Mouse (Mus musculus) embryonic facial prominence, embryonic 15.5 days (tissue): ENCODE data around the gene Slc25a39. TPM values are rescaled to one million over a fixed set of nuclear protein-coding genes. Genes with fewer than 3 reads are reported as not detected.
A peak's percentile ranks its signal among the peaks of the same experiment; 100 is the strongest.
"Not testable (repeated sequence)": the region's sequence is repeated elsewhere in the genome, so short reads cannot be mapped to it uniquely, and the experiment has no call there.

Source experiments
- ATAC-seq: fragments of 200-750 bp; cut with Nextera tagmentation; 2 replicates; pipeline ENCODE4 v1.8.0; 2017; ENCODE audit warnings: low read depth, moderate TSS enrichment; ENCODE audit not compliant: insufficient number of reproducible peaks, low FRiP score, low TSS enrichment
- H3K27ac ChIP-seq: fragments of 300-500 bp; sonication (generic); replicated peaks from 2 replicates; pipeline ENCODE4 v1.5.1; 2015; ENCODE audit warnings: mild to moderate bottlenecking, inconsistent platforms
- H3K27me3 ChIP-seq: fragments of 300-500 bp; sonication (generic); 2 replicates; pipeline ENCODE4 v1.6.1; 2015; ENCODE audit warnings: inconsistent platforms
- H3K36me3 ChIP-seq: fragments of 300-500 bp; sonication (generic); 2 replicates; pipeline ENCODE4 v1.6.1; 2015; ENCODE audit warnings: mild to moderate bottlenecking, inconsistent platforms
- H3K4me1 ChIP-seq: fragments of 300-500 bp; sonication (generic); 2 replicates; pipeline ENCODE4 v1.6.1; 2015; ENCODE audit warnings: inconsistent platforms
- H3K4me2 ChIP-seq: fragments of 300-500 bp; sonication (generic); replicated peaks from 2 replicates; pipeline ENCODE4 v1.6.1; 2015; ENCODE audit warnings: mild to moderate bottlenecking, inconsistent platforms
- H3K4me3 ChIP-seq: fragments of 300-500 bp; sonication (generic); replicated peaks from 2 replicates; pipeline ENCODE4 v1.5.1; 2015; ENCODE audit warnings: mild to moderate bottlenecking, inconsistent platforms
- H3K9ac ChIP-seq: fragments of 300-500 bp; sonication (generic); 2 replicates; pipeline ENCODE4 v1.6.1; 2015; ENCODE audit warnings: inconsistent platforms
- H3K9me3 ChIP-seq: fragments of 300-500 bp; sonication (generic); replicated peaks from 2 replicates; pipeline ENCODE4 v1.6.1; 2016; ENCODE audit warnings: inconsistent platforms
- WGBS: fragments of 180-500 bp; shearing (Covaris S2); methylation state at CpG from one replicate; pipeline ENCODE4 v1.1.7; 2015; 5-methylcytosine and 5-hydroxymethylcytosine counted together
- polyA plus RNA-seq: library from polyadenylated mRNA; unstranded; fragments of >200 nt; fragmentation: Nextera tagmentation; extraction: Ambion mirVana; gene quantifications from 2 replicates; pipeline ENCODE4 v1.2.1, GENCODE M21; 2015

Gene Slc25a39
- polyA plus RNA-seq, 1 experiment from 2014 or later = 197 TPM

DNA sequence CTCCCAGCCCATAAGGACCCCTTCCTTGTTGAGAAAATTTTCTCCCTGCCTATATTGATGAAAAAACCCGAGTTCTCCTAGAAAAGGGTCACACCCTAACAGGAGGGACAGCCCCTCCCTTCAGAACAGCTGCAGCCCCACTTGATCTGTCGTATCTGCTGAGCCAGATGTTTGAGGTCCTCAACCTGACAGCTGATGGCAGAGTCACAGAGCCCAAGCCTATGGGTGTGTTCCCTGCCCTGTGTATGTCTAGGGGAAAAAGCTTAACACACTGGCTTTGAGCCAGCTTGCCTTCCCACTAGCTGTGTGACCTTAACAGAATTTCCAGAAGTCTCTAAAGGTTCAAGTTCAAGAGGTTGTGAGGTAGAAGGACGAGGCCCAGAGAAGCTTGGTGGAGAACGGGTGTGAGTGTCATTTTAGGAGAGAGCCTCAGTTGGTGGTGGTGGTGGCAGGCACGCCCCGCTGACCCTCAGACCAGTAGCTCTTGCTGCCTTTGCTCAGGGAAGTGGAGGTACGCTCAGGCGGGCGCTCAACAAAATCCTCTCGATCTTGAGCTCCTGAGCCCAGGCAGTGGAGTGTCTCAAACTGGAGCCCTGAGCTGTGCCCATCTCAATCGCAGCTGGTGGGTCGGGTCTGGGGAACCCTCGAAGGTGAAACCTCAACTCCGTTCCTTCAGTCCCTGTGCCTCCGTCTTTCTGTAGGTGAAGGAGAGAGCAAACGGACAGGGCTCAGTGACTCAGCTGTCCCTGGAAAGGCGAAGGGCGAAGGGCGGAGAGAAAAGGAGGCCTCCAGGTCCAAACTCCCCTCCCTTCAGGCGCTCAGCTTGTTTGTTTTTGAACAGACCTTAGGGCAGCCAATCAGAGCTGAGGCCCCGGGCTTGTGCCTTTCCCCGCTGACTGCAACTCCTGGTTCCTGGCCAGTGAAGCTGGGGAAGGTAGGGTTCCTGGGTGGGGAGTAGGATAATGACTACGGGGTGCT, 32.3 kb downstream of the Slc25a39 start:
- peak overlapping the region; percentile 40 for H3K4me2 ChIP-seq
- H3K27ac ChIP-seq = no peak overlapping the region
- WGBS = 5% methylated on average over 23 of the region's 23 CpGs
- H3K9ac ChIP-seq = no peak overlapping the region
- H3K9me3 ChIP-seq = no peaks in the 10 kb centered on the region
- 0 out of 2 replicates have a peak overlapping the region, but pooled peaks have one; percentile 16 for H3K4me3 ChIP-seq
- peaks cover 16% of the 10 kb centered on the region for H3K4me1 ChIP-seq
- H3K27me3 ChIP-seq = no peaks in the 10 kb centered on the region; the same call in 1 of the 2 replicates
- ATAC-seq = no peak
- no peaks in the 10 kb centered on the region for H3K36me3 ChIP-seq

DNA sequence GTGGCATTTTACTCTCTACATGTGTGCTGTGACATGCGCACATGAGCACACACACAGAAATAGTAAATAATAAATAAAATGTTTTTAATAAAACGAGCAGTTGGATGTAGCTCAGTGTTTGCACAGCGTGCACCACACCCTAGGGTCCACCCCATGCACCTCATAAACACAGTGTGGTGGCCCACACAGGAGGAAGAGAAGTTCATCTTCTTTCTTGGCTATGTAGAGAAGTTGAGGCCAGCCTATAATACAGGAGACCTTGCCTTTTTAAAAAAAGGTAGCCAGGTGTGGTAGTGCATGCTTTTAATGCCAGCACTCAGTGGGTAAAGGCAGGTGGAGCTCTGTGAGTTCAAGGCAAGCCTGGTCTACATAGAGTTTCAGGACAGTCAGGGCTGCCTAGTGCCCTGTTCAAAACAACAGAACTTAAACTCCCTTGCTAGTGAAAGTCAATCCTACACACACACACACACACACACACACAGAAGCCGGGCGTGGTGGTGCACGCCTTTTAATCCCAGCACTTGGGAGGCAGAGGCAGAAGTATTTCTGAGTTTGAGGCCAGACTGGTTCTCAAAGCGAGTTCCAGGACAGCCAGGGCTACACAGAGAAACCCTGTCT, 33.5 kb downstream of the Slc25a39 start:
- Histone ChIP-seq H3K4me3 (no peak overlapping the region), H3K9me3 (no peaks in the 10 kb centered on the region), H3K4me2 (no peak overlapping the region), H3K9ac (no peak overlapping the region), H3K36me3 (no peaks in the 10 kb centered on the region), H3K27me3 (no peaks in the 10 kb centered on the region; the same call in 1 of the 2 replicates), H3K27ac (no peak overlapping the region), H3K4me1 (peaks cover 16% of the 10 kb centered on the region)
- WGBS = 82% methylated on average over 7 of the region's 7 CpGs
- ATAC-seq = no peak

DNA sequence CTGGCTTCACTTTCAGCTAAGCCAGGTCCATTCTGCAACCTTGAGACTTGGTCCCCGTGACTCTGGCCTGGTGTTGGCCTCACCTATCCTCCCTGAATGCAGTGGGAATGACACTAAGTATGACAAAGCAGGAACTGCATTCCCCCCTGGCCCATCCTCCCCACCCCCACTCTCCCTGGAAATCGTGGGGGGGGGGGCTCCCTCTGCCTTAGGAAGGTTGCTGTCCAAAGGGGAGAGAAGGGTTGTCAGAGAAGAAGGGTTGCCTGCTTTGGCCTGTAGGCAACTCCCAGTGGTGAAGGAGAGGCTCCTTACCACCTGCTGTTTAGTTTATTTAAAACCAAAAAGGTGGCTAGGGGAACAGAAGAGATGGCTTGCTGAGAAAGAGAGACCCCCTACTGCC, 34.1 kb downstream of the Slc25a39 start:
- Histone ChIP-seq H3K27me3 (no peaks in the 10 kb centered on the region; the same call in 1 of the 2 replicates), H3K36me3 (no peaks in the 10 kb centered on the region), H3K9me3 (no peaks in the 10 kb centered on the region)

DNA sequence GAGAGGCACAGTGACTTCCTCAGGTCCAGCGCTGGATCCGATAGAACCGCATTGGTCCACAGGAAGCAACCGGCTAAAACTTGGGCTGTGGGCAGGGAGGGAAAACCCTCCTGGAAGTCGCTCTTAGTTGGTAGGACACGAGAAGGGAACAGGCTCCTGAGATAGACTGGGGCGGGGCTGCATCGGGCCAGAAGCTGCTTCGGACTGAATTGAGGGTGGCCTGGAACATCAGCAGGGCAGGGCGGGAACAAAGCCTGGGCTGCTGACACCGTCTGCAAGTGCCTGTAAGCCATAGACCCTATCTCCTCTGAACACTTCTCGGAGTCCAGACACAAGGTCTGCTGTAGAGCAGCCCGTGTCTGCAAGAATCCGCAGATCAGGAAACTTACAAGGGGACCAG, 34.8 kb downstream of the Slc25a39 start:
- Histone ChIP-seq H3K9me3 (no peaks in the 10 kb centered on the region), H3K27ac (no peak overlapping the region), H3K4me1 (peaks cover 16% of the 10 kb centered on the region), H3K36me3 (no peaks in the 10 kb centered on the region), H3K9ac (no peak overlapping the region), H3K27me3 (no peaks in the 10 kb centered on the region; the same call in 1 of the 2 replicates), H3K4me2 (no peak overlapping the region), H3K4me3 (no peak overlapping the region)
- WGBS = 43% methylated on average over 14 of the region's 14 CpGs
- no peak for ATAC-seq

More for the DNA sequence above, 34.1 kb downstream of the Slc25a39 start:
- no peak overlapping the region for H3K4me2 ChIP-seq
- no peak for ATAC-seq
- no peak overlapping the region for H3K9ac ChIP-seq
- H3K4me1 ChIP-seq = peaks cover 16% of the 10 kb centered on the region
- 27% methylated on average over 2 of the region's 2 CpGs for WGBS
- no peak overlapping the region for H3K27ac ChIP-seq
- H3K4me3 ChIP-seq = no peak overlapping the region

DNA sequence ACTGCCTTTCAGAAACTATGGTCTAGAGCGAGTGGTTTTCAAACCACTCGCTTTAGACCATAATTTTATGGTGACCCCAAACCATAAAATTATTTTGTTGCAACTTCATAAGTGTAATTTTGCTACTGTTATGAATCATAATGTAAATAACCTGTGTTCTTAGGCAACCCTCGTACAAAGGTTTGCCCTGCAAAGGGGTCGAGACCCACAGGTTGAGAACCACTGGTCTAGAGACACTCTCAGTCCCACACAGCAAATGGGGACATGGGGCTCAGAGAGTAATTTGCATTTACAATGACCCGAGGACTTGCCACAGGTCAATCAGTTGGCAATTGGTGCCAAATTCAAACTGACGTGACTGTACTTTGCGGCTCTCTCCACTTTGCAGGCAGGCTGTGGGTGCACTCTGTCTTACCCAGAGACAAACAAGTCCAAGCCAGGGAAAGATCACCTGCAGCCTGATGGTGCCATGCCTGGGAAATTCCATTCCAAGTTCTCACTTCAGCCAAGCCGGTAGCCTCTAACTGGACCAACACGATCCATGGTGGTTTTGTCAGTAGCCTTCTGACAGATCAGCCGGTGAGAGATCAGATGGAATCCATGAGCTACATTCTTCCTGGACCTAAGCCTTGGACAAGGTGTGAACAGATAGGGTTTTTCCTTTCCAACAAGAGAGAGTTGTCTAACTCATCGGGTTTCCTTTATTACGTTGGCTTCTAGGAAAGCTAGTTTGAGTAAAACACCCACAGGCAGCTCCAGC, 35.6 kb downstream of the Slc25a39 start:
- no peak overlapping the region for H3K9ac ChIP-seq
- no peak overlapping the region for H3K4me2 ChIP-seq
- H3K4me3 ChIP-seq = no peak overlapping the region
- H3K36me3 ChIP-seq = no peaks in the 10 kb centered on the region
- no peaks in the 10 kb centered on the region for H3K9me3 ChIP-seq
- H3K27me3 ChIP-seq = no peaks in the 10 kb centered on the region; the same call in 1 of the 2 replicates
- no peak for ATAC-seq
- H3K27ac ChIP-seq = no peak overlapping the region
- 79% methylated on average over 12 of the region's 12 CpGs for WGBS
- peaks cover 16% of the 10 kb centered on the region for H3K4me1 ChIP-seq

DNA sequence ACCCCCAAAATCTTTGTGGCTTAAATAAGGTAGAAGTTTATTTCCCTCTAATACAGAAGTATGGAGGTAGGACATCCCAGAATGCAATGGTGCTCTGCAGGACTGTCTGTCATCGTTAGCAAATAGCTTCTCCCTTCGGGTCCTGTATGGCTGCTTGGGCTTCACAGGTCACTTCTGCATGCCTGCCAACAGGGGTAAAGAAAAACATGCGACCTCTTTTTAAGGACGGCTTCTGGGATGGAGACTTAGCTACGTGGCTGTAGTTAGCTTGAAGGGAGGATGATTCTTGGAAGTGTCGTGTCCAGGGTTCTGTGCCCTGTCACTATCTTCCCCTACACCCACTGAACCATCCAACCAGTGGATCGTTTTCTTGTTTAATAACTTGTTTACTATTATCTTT, 37.5 kb downstream of the Slc25a39 start:
- Histone ChIP-seq H3K27me3 (no peaks in the 10 kb centered on the region; the same call in 1 of the 2 replicates), H3K9me3 (no peaks in the 10 kb centered on the region), H3K4me1 (peaks cover 2% of the 10 kb centered on the region; the same call in 1 of the 2 replicates), H3K9ac (no peak overlapping the region), H3K36me3 (no peaks in the 10 kb centered on the region), H3K4me3 (no peak overlapping the region), H3K27ac (no peak overlapping the region), H3K4me2 (no peak overlapping the region)
- no peak for ATAC-seq
- 48% methylated on average over 7 of the region's 7 CpGs for WGBS

DNA sequence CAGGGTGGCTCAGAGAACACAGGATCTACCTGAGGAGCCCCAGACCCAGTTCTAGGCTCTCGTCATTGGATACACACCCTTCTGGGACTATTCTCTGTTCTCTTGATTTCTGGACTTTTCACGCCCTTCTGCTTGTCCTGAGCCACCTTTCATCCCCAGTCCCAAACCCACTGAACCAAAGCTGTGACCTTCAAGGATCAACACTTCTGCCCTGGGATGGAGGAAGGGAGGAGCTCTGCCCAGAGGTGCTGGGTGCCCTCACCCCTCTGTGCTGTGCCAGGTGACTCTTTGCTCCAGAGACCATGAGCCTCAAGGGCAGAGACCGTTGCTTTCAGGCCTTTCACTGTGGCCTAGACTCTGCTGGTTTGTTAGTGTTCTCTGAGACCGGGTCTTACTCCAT, 38.5 kb downstream of the Slc25a39 start:
- Histone ChIP-seq H3K4me1 (no peaks in the 10 kb centered on the region), H3K27ac (no peak overlapping the region), H3K9me3 (no peaks in the 10 kb centered on the region), H3K36me3 (no peaks in the 10 kb centered on the region), H3K27me3 (no peaks in the 10 kb centered on the region; the same call in 1 of the 2 replicates), H3K4me2 (no peak overlapping the region), H3K9ac (no peak overlapping the region), H3K4me3 (no peak overlapping the region)
- WGBS = 69% methylated on average over 4 of the region's 4 CpGs
- no peak for ATAC-seq

DNA sequence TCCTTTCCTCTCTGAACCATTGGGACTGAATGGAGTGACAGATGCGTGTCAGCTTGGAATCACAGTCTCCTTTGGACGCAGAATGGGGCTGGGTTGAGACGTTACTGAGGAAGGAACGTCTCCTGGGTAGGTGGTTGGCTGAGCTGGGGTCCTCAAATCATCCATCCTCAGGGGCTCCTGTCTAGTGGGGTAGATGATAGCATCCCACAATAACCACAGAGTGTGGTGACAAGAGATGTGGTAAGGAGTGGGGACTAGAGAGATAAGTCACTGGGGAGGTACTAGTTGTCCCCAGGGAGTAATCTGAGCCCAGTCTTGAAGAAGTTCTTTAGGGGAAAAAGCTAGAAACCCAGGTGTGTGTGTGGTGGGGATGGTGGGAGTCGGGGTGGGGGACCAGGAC, 39.4 kb downstream of the Slc25a39 start:
- no peak overlapping the region for H3K9ac ChIP-seq
- 71% methylated on average over 5 of the region's 5 CpGs for WGBS
- no peak for ATAC-seq

DNA sequence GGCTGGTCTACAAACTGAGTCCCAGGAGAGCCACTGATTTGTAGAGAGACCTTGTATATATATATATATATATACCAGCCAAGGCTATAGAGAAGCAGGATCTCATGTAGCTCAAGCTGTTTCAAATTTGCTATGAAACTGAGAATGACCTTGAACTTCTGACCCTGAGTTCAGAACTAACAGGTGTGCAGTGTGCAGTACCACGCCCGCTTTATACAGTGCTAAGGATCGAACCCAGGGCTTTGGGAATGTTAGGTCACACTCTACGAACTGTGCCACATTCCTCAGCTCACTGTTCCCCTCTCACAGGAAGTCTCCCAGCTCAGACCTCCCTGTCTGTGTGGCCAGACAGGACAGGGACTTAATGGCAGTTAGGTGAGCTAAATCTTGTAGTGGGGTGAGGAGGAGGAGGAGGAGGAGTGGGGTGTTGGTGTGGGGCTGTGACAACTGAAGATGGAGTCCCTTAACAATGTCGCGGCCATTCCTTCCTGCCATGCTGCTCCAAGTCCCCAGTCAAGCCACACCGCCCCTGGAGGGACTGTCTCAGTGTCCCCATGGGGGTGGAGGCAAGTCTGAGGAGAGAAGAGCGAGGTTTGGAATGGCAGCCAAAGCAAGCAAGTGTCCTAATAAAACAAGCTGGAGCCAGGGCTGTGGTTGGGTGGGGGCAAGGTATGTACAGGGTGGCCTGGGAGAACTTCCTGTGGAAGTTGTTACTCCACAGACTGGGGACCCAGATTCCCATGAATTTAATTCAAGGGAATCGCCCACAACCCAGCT, 40.1 kb downstream of the Slc25a39 start:
- no peaks in the 10 kb centered on the region; the same call in 1 of the 2 replicates for H3K27me3 ChIP-seq
- no peaks in the 10 kb centered on the region for H3K4me1 ChIP-seq
- no peak overlapping the region for H3K27ac ChIP-seq
- H3K9ac ChIP-seq = no peak overlapping the region
- no peaks in the 10 kb centered on the region for H3K9me3 ChIP-seq
- no peak for ATAC-seq
- H3K36me3 ChIP-seq = no peaks in the 10 kb centered on the region
- WGBS = 67% methylated on average over 9 of the region's 9 CpGs
- no peak overlapping the region for H3K4me3 ChIP-seq
- H3K4me2 ChIP-seq = no peak overlapping the region

More for the DNA sequence above, 39.4 kb downstream of the Slc25a39 start:
- H3K4me2 ChIP-seq = no peak overlapping the region
- H3K9me3 ChIP-seq = no peaks in the 10 kb centered on the region
- H3K27me3 ChIP-seq = no peaks in the 10 kb centered on the region; the same call in 1 of the 2 replicates
- H3K4me1 ChIP-seq = no peaks in the 10 kb centered on the region
- H3K27ac ChIP-seq = no peak overlapping the region
- H3K36me3 ChIP-seq = no peaks in the 10 kb centered on the region
- H3K4me3 ChIP-seq = no peak overlapping the region

DNA sequence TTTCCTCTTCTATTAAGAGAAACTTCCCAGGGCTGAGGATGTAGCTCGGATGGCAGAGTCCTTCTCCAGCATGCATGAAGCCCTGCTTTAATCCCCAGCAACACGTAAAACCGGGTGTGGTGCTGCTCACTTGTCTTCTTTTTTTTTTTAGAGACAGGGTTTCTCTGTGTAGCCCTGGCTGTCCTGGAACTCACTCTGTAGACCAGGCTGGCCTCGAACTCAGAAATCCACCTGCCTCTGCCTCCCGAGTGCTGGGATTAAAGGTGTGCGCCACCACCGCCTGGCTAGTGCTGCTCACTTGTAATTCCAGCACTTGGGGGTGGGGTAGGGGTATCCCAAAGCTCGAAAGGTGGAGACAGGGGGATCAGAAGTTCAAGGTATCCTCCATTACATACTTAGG, 41.6 kb downstream of the Slc25a39 start, which contains the start of gene Slc4a1:
Slc4a1 (minus strand) TSS at position 101 of the 400 bp plus-strand sequence.
- H3K27ac ChIP-seq, H3K36me3 ChIP-seq, H3K9ac ChIP-seq, H3K4me2 ChIP-seq, H3K9me3 ChIP-seq, H3K4me1 ChIP-seq, H3K27me3 ChIP-seq, ATAC-seq, H3K4me3 ChIP-seq: not testable (repeated sequence)
- WGBS = 76% methylated on average over 8 of the region's 8 CpGs
